Mouse (Mus musculus) layer of hippocampus, postnatal 14 days (tissue): ENCODE measurements around the gene Creg1. TPM values are rescaled to one million over a fixed set of nuclear protein-coding genes. Genes with fewer than 3 reads are reported as not detected.

Experiments
- total RNA-seq, 2 experiments: library from RNA; stranded (reverse); gene quantifications; 2 replicates each; pipeline ENCODE4 v1.2.3; 2021

Creg1 gene
- total RNA-seq, 2 experiments from 2014 or later: 26.1 to 30.8 TPM

Other genes with a start within 250 kb of the Creg1 start
- 10 to 100 TPM; 73.9 to 80.1 TPM for gene Mpzl1, start 129.2 kb upstream of the Creg1 start, total RNA-seq
- gene Rcsd1, start 54.0 kb upstream of the Creg1 start, total RNA-seq: 1 to 10 TPM; 6.3 to 8.7 TPM
- gene Cd247, start 24.9 kb downstream of the Creg1 start, total RNA-seq: not detected
- gene Pou2f1, start 238.9 kb downstream of the Creg1 start, total RNA-seq: 10 to 100 TPM; 16.6 to 17.7 TPM